ENCODE assay signal across 9 mouse cellular contexts in the genomic region with DNA sequence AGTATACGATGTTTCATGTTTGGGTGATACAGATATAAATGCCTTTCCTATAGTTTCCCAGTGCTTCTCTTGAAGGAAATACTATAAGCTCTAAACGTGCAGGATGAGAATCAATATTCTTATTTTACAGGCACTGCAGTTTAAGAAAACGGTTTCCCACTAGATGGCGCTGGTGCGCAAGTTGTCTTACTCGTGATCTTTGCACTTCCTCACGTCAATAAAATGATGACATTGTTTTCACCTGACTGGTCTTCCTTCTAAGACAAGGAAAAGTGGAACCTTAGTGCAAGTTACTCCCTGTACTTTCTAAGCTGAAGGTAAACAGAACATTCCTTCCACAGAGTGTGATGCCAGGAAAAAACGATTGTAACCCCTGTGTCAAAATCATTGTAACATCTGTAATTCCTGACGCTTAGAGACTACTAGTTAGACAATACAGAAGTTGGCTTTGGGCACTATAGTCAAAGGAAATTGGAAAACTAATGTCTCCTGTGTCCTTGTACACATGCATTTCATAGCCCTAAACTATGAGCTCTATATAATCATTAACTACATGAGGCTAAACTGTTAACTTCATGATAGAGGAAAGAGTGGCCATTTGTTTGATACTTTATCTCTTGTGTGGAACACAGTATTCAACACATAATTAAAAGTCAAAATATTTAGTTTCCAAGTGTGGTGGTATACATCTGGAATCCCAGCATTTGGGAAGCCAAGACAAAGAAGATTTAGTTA. TPM values are rescaled to one million over a fixed set of nuclear protein-coding genes. Genes with fewer than 3 reads are reported as not detected.
DNase-seq lines count a peak whose midpoint lies in the region; ATAC-seq and TF ChIP-seq lines count a peak whose summit lies in the region.
"Had no signal": no experiment of that assay in that cellular context is flagged by ENCODE, and none has a peak within 500 bp of the region (broad histone marks: within the 10 kb centered on the region; RNA-seq: fewer than 3 reads in every experiment).

No protein-coding gene starts in this region.

- peaks cover 8% of the 10 kb centered on the region; the same call in 1 of the 2 replicates for H3K36me3 ChIP-seq in ES-Bruce4 (ENCODE audit: control insufficient read depth, insufficient read depth, low read length, poor library complexity, severe bottlenecking)
- peaks cover 3% of the 10 kb centered on the region for H3K36me3 ChIP-seq in liver, postnatal 0 days (replicated peaks; ENCODE audit: insufficient read depth, low read length)

- H3K4me1 ChIP-seq in ES-Bruce4 (ENCODE audit: control insufficient read depth, insufficient read depth, low read length), result no peaks in the 10 kb centered on the region
- 0 out of 2 replicates have a peak, but pooled peaks cover 3% of the 10 kb centered on the region for H3K4me1 ChIP-seq in liver, postnatal 0 days (ENCODE audit: insufficient read depth)

- no peak for ATAC-seq in liver, postnatal 0 days

- H3K9me3 ChIP-seq in ES-Bruce4 (replicated peaks; ENCODE audit: control insufficient read depth, insufficient read depth, low read length, poor library complexity, severe bottlenecking), result no peaks in the 10 kb centered on the region
- H3K9me3 ChIP-seq in liver, postnatal 0 days (ENCODE audit: low read length), result no peaks in the 10 kb centered on the region
- H3K9me3 ChIP-seq: limb, embryonic 12.5 days had no signal

- H3K4me3 ChIP-seq in ES-Bruce4 (ENCODE audit: low read depth, low read length), result no peak overlapping the region
- H3K4me3 ChIP-seq in liver, postnatal 0 days (ENCODE audit: low read depth, low read length), result no peak overlapping the region
- H3K4me3 ChIP-seq: limb, embryonic 12.5 days had no signal

- no peak overlapping the region for H3K4me2 ChIP-seq in liver, postnatal 0 days (ENCODE audit: low read depth, low read length)
- H3K4me2 ChIP-seq: limb, embryonic 12.5 days had no signal

- peak; percentile 81 for DNase-seq in A20 (ENCODE audit: low read depth, low spot score)
- DNase-seq in c-Kit-positive CD71-positive TER-119-negative erythroid progenitor cells, embryonic 14.5 days (ENCODE audit: low read depth), result peak; percentile 74
- DNase-seq in frontal cortex, postnatal 25 days (ENCODE audit: low spot score in 2 of 2), result peak; percentile 69 to 75
- DNase-seq in kidney, postnatal 25 days, result peak; percentile 85 to 94
- DNase-seq in liver, postnatal 0 days, result peak; percentile 86
- peak; percentile 86 for DNase-seq in right cerebral cortex, postnatal 14 days
- peak; percentile 88 for DNase-seq in urinary bladder, postnatal 14 days (ENCODE audit: low spot score)

- H3K27ac ChIP-seq in ES-Bruce4 (ENCODE audit: insufficient read depth, low read length), result no peak overlapping the region
- no peak overlapping the region for H3K27ac ChIP-seq in liver, postnatal 0 days (ENCODE audit: low read depth)
- H3K27ac ChIP-seq: limb, embryonic 12.5 days had no signal

- TF ChIP-seq EP300 in ES-Bruce4 (IDR thresholded peaks at IDR 0.05; ENCODE audit: insufficient read depth, low read depth, low read length), result no peak
- no peak for TF ChIP-seq EP300 in liver, postnatal 0 days (IDR thresholded peaks at IDR 0.05; ENCODE audit: low read depth)

- no peak for TF ChIP-seq POLR2A in ES-Bruce4 (IDR thresholded peaks at IDR 0.05; ENCODE audit: insufficient read depth, low read length)

- peak; percentile 25 for TF ChIP-seq CTCF in ES-Bruce4 (IDR thresholded peaks at IDR 0.05; ENCODE audit: low read depth, low read length)
- peak; percentile 85 for TF ChIP-seq CTCF in liver, postnatal 0 days (IDR thresholded peaks at IDR 0.05; ENCODE audit: low read depth)

- no peaks in the 10 kb centered on the region for H3K27me3 ChIP-seq in ES-Bruce4 (ENCODE audit: control insufficient read depth, insufficient read depth, low read length, poor library complexity, severe bottlenecking)
- H3K27me3 ChIP-seq in liver, postnatal 0 days (ENCODE audit: insufficient read depth, low read length), result no peaks in the 10 kb centered on the region
- H3K27me3 ChIP-seq: limb, embryonic 12.5 days had no signal

- H3K9ac ChIP-seq in ES-Bruce4 (ENCODE audit: low read depth, poor library complexity, severe bottlenecking), result no peak overlapping the region
- no peak overlapping the region for H3K9ac ChIP-seq in liver, postnatal 0 days (replicated peaks)
- H3K9ac ChIP-seq: limb, embryonic 12.5 days had no signal

- 15% methylated on average over 9 of the region's 9 CpGs for WGBS in liver, postnatal 0 days (ENCODE audit: insufficient replicate concordance)

RNA-seq across cellular contexts. Expression of gene Rbm45, which starts 2.4 kb away (rescaled TPM):
- polyA plus RNA-seq in ES-Bruce4 (2011; ENCODE audit: insufficient read depth, insufficient read length, low read depth, missing spikeins), result 35.7 and 35.9 TPM in 2 replicates
- 4.4 and 6.3 TPM in 2 replicates for polyA plus RNA-seq in liver, postnatal 0 days (2015; fragmentation: Nextera tagmentation; extraction: Ambion mirVana)

RNA-seq across cellular contexts. Expression of gene Cyct, which starts 7.1 kb away (rescaled TPM):
- polyA plus RNA-seq in ES-Bruce4 (2011; ENCODE audit: insufficient read depth, insufficient read length, low read depth, missing spikeins), result 20.9 and 30.2 TPM in 2 replicates
- polyA plus RNA-seq in liver, postnatal 0 days (2015; fragmentation: Nextera tagmentation; extraction: Ambion mirVana), result not detected in 2 replicates
- polyA plus RNA-seq: limb, embryonic 12.5 days had no signal

RNA-seq across cellular contexts. Expression of gene Pde11a, which starts 28.8 kb away (rescaled TPM):
- polyA plus RNA-seq in ES-Bruce4 (2011; ENCODE audit: insufficient read depth, insufficient read length, low read depth, missing spikeins), result 0.76 and 1.0 TPM in 2 replicates
- polyA plus RNA-seq in liver, postnatal 0 days (2015; fragmentation: Nextera tagmentation; extraction: Ambion mirVana), result 0.06 TPM in 1 of 2 replicates, not detected in the other

RNA-seq across cellular contexts. Expression of gene Osbpl6, which starts 39.0 kb away (rescaled TPM):
- polyA plus RNA-seq in ES-Bruce4 (2011; ENCODE audit: insufficient read depth, insufficient read length, low read depth, missing spikeins), result 3.0 and 6.6 TPM in 2 replicates
- 0.23 and 0.27 TPM in 2 replicates for polyA plus RNA-seq in liver, postnatal 0 days (2015; fragmentation: Nextera tagmentation; extraction: Ambion mirVana)

Comparison
In these comparisons a context has a peak if more than half of its experiments do, and no peak if none do; other contexts are left out.
1. RNA of gene Cyct, which starts 7.1 kb away (polyA plus RNA-seq): 20.9 to 30.2 TPM in ES-Bruce4; not detected in liver, postnatal 0 days; every median in the first group is over 10 times any median in the second.
2. Peak in every context shown above with its lines, with median percentiles within 50 percentile points of each other: DNase-seq.